Comparison of ENCODE assay signal across 19 mouse cellular contexts in the genomic region with DNA sequence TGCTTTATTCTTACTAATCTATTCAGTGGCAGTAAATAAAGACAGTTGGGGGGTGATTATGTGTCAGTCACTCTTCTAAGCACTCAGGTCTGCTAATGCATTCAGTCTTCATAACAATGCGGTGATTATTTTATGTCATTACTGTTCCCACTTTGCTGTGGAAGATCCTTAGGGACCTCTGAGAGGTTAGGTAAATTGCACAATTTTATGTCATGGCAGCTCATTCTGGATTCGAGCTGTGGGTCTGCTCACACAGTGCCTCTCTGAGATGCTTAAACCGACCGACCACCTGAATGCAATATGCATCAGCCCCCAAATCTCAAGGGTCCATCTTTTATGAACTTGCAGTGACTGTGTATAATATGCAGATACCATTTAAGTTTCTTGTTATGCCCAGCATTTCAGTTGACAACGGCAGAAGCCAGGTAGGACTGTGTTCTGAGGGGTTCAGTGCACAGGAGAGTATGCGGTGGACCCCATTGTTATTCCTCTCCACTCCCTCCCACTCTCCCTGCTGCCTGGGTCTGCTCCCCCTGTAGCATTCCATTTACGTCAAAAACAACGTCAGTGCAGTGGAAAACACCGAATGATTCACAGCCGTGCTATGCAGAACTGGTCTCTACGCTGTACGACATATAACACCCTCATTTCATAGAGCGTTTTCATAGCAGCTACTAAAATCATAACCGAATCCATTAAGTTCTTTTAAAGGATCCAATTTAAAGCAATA.
A peak's percentile ranks its signal among the peaks of the same experiment; 100 is the strongest.
DNase-seq lines count a peak whose midpoint lies in the region; ATAC-seq and TF ChIP-seq lines count a peak whose summit lies in the region.
"Had no signal": no experiment of that assay in that cellular context is flagged by ENCODE, and none has a peak within 500 bp of the region (broad histone marks: within the 10 kb centered on the region; RNA-seq: fewer than 3 reads in every experiment).

No protein-coding gene starts in this region.

- no peak overlapping the region for H3K4me3 ChIP-seq in forebrain, embryonic 13.5 days
- no peak overlapping the region for H3K4me3 ChIP-seq in forebrain, embryonic 11.5 days (ENCODE audit: low read depth, low read length)
- no peak overlapping the region for H3K4me3 ChIP-seq in midbrain, embryonic 12.5 days
- H3K4me3 ChIP-seq in midbrain, postnatal 0 days (ENCODE audit: low read depth, low read length): no peak overlapping the region
- H3K4me3 ChIP-seq in forebrain, embryonic 15.5 days: no peak overlapping the region
- no peak overlapping the region for H3K4me3 ChIP-seq in neural tube, embryonic 13.5 days
- no peak overlapping the region for H3K4me3 ChIP-seq in liver, postnatal 0 days (ENCODE audit: low read depth, low read length)
- H3K4me3 ChIP-seq: heart, embryonic 13.5 days; limb, embryonic 15.5 days; liver, embryonic 15.5 days had no signal

- no peak for DNase-seq in forebrain, embryonic 11.5 days (ENCODE audit: low spot score)
- DNase-seq in midbrain, postnatal 0 days (ENCODE audit: low spot score): no peak
- DNase-seq in kidney, adult 18-20 months: no peak
- no peak for DNase-seq in liver, postnatal 0 days
- DNase-seq: cerebellum, adult 2 months; gastrocnemius, postnatal 10 days; heart, adult 18-20 months; heart, postnatal 36 days; kidney, postnatal 36 days; right cerebral cortex, postnatal 25 days; thymus, adult 18-20 months had no signal

- H3K36me3 ChIP-seq in forebrain, embryonic 13.5 days (ENCODE audit: poor library complexity, severe bottlenecking): peaks cover 8% of the 10 kb centered on the region
- H3K36me3 ChIP-seq in forebrain, embryonic 11.5 days (ENCODE audit: control insufficient read depth, insufficient read depth, low read length): no peaks in the 10 kb centered on the region
- no peaks in the 10 kb centered on the region for H3K36me3 ChIP-seq in midbrain, embryonic 12.5 days
- H3K36me3 ChIP-seq in midbrain, postnatal 0 days (ENCODE audit: insufficient read depth, low read length): no peaks in the 10 kb centered on the region
- peaks cover 5% of the 10 kb centered on the region; the same call in 1 of the 2 replicates for H3K36me3 ChIP-seq in forebrain, embryonic 15.5 days
- 0 out of 2 replicates have a peak, but pooled peaks cover 4% of the 10 kb centered on the region for H3K36me3 ChIP-seq in neural tube, embryonic 13.5 days
- no peaks in the 10 kb centered on the region; the same call in 1 of the 2 replicates for H3K36me3 ChIP-seq in liver, postnatal 0 days (replicated peaks; ENCODE audit: insufficient read depth, low read length)
- H3K36me3 ChIP-seq: limb, embryonic 15.5 days; liver, embryonic 15.5 days had no signal

- WGBS in forebrain, embryonic 13.5 days: 70% methylated on average over 14 of the region's 14 CpGs
- WGBS in forebrain, embryonic 11.5 days: 83% methylated on average over 14 of the region's 14 CpGs
- WGBS in midbrain, embryonic 12.5 days: 77% methylated on average over 14 of the region's 14 CpGs
- 67% methylated on average over 14 of the region's 14 CpGs for WGBS in midbrain, postnatal 0 days
- 74% methylated on average over 14 of the region's 14 CpGs for WGBS in forebrain, embryonic 15.5 days
- whole genome bisulfite sequencing in neural tube, embryonic 13.5 days: 59% methylated on average over 14 of the region's 14 CpGs
- WGBS in liver, postnatal 0 days (ENCODE audit: insufficient replicate concordance): 86% methylated on average over 14 of the region's 14 CpGs

- no peaks in the 10 kb centered on the region for H3K4me1 ChIP-seq in forebrain, embryonic 13.5 days
- H3K4me1 ChIP-seq in forebrain, embryonic 11.5 days (replicated peaks; ENCODE audit: control insufficient read depth, insufficient read depth, low read length): no peaks in the 10 kb centered on the region
- H3K4me1 ChIP-seq in midbrain, embryonic 12.5 days: no peaks in the 10 kb centered on the region
- H3K4me1 ChIP-seq in midbrain, postnatal 0 days (ENCODE audit: insufficient read depth, low read length): no peaks in the 10 kb centered on the region
- no peaks in the 10 kb centered on the region for H3K4me1 ChIP-seq in forebrain, embryonic 15.5 days
- H3K4me1 ChIP-seq in neural tube, embryonic 13.5 days (replicated peaks): peaks cover 5% of the 10 kb centered on the region; the same call in 1 of the 2 replicates
- H3K4me1 ChIP-seq in liver, postnatal 0 days (ENCODE audit: insufficient read depth): peaks cover 3% of the 10 kb centered on the region; the same call in 1 of the 2 replicates
- H3K4me1 ChIP-seq: heart, embryonic 13.5 days; liver, embryonic 15.5 days had no signal

- no peak overlapping the region for H3K9ac ChIP-seq in forebrain, embryonic 13.5 days
- H3K9ac ChIP-seq in forebrain, embryonic 11.5 days (ENCODE audit: low read length): no peak overlapping the region
- H3K9ac ChIP-seq in midbrain, embryonic 12.5 days (replicated peaks): no peak overlapping the region
- H3K9ac ChIP-seq in midbrain, postnatal 0 days (replicated peaks; ENCODE audit: low read length, poor library complexity, severe bottlenecking): no peak overlapping the region
- no peak overlapping the region for H3K9ac ChIP-seq in forebrain, embryonic 15.5 days (replicated peaks)
- no peak overlapping the region for H3K9ac ChIP-seq in neural tube, embryonic 13.5 days
- no peak overlapping the region for H3K9ac ChIP-seq in liver, postnatal 0 days (replicated peaks)
- H3K9ac ChIP-seq: heart, embryonic 13.5 days; limb, embryonic 15.5 days; liver, embryonic 15.5 days had no signal

- no peak overlapping the region for H3K4me2 ChIP-seq in forebrain, embryonic 13.5 days
- no peak overlapping the region for H3K4me2 ChIP-seq in forebrain, embryonic 11.5 days (ENCODE audit: low read depth, low read length, severe bottlenecking)
- no peak overlapping the region for H3K4me2 ChIP-seq in midbrain, embryonic 12.5 days (replicated peaks)
- no peak overlapping the region for H3K4me2 ChIP-seq in midbrain, postnatal 0 days (ENCODE audit: low read depth, low read length, poor library complexity, severe bottlenecking)
- no peak overlapping the region for H3K4me2 ChIP-seq in forebrain, embryonic 15.5 days (replicated peaks)
- peak overlapping the region; percentile 4 for H3K4me2 ChIP-seq in neural tube, embryonic 13.5 days
- no peak overlapping the region for H3K4me2 ChIP-seq in liver, postnatal 0 days (ENCODE audit: low read depth, low read length)
- H3K4me2 ChIP-seq: heart, embryonic 13.5 days; limb, embryonic 15.5 days; liver, embryonic 15.5 days had no signal

- no peaks in the 10 kb centered on the region for H3K9me3 ChIP-seq in forebrain, embryonic 13.5 days (replicated peaks)
- H3K9me3 ChIP-seq in forebrain, embryonic 11.5 days (ENCODE audit: control insufficient read depth, low read length): no peaks in the 10 kb centered on the region
- H3K9me3 ChIP-seq in midbrain, embryonic 12.5 days: no peaks in the 10 kb centered on the region
- H3K9me3 ChIP-seq in midbrain, postnatal 0 days (ENCODE audit: low read length): no peaks in the 10 kb centered on the region
- no peaks in the 10 kb centered on the region for H3K9me3 ChIP-seq in forebrain, embryonic 15.5 days
- no peaks in the 10 kb centered on the region for H3K9me3 ChIP-seq in neural tube, embryonic 13.5 days
- H3K9me3 ChIP-seq in liver, postnatal 0 days (ENCODE audit: low read length): no peaks in the 10 kb centered on the region
- H3K9me3 ChIP-seq: heart, embryonic 13.5 days; limb, embryonic 15.5 days; liver, embryonic 15.5 days had no signal

- no peak for TF ChIP-seq EP300 in liver, postnatal 0 days (IDR thresholded peaks at IDR 0.05; ENCODE audit: low read depth)

- no peaks in the 10 kb centered on the region for H3K27me3 ChIP-seq in forebrain, embryonic 13.5 days
- H3K27me3 ChIP-seq in forebrain, embryonic 11.5 days (ENCODE audit: control insufficient read depth, insufficient read depth, low read length): no peaks in the 10 kb centered on the region
- no peaks in the 10 kb centered on the region for H3K27me3 ChIP-seq in midbrain, embryonic 12.5 days
- H3K27me3 ChIP-seq in midbrain, postnatal 0 days (ENCODE audit: insufficient read depth, low read length): no peaks in the 10 kb centered on the region
- H3K27me3 ChIP-seq in forebrain, embryonic 15.5 days: no peaks in the 10 kb centered on the region
- no peaks in the 10 kb centered on the region for H3K27me3 ChIP-seq in neural tube, embryonic 13.5 days
- no peaks in the 10 kb centered on the region for H3K27me3 ChIP-seq in liver, postnatal 0 days (ENCODE audit: insufficient read depth, low read length)
- H3K27me3 ChIP-seq: heart, embryonic 13.5 days; limb, embryonic 15.5 days; liver, embryonic 15.5 days had no signal

- peak overlapping the region; percentile 32; the same call in 1 of the 2 replicates for H3K27ac ChIP-seq in forebrain, embryonic 13.5 days
- no peak overlapping the region for H3K27ac ChIP-seq in forebrain, embryonic 11.5 days (ENCODE audit: low read depth, low read length)
- H3K27ac ChIP-seq in midbrain, embryonic 12.5 days (replicated peaks): no peak overlapping the region
- no peak overlapping the region for H3K27ac ChIP-seq in midbrain, postnatal 0 days (ENCODE audit: low read depth, low read length)
- peak overlapping the region; percentile 43; the same call in 1 of the 2 replicates for H3K27ac ChIP-seq in forebrain, embryonic 15.5 days (replicated peaks)
- peak overlapping the region; percentile 6; the same call in 1 of the 2 replicates for H3K27ac ChIP-seq in neural tube, embryonic 13.5 days (replicated peaks)
- no peak overlapping the region for H3K27ac ChIP-seq in liver, postnatal 0 days (ENCODE audit: low read depth)
- H3K27ac ChIP-seq: heart, embryonic 13.5 days; limb, embryonic 15.5 days; liver, embryonic 15.5 days had no signal

- no peak for TF ChIP-seq CTCF in midbrain, postnatal 0 days (IDR thresholded peaks at IDR 0.05)
- TF ChIP-seq CTCF in liver, postnatal 0 days (IDR thresholded peaks at IDR 0.05; ENCODE audit: low read depth): no peak

- ATAC-seq in forebrain, embryonic 13.5 days: peak; percentile 58
- no peak for ATAC-seq in forebrain, embryonic 11.5 days (replicated peaks; ENCODE audit: low FRiP score)
- peak; percentile 66; the same call in 1 of the 2 replicates for ATAC-seq in midbrain, embryonic 12.5 days (ENCODE audit: low FRiP score, low read depth)
- ATAC-seq in midbrain, postnatal 0 days (ENCODE audit: low FRiP score): no peak
- 0 out of 2 replicates have a peak, but pooled peaks have one; percentile 23 for ATAC-seq in forebrain, embryonic 15.5 days (replicated peaks)
- ATAC-seq in neural tube, embryonic 13.5 days (ENCODE audit: low read depth): peak; percentile 72; the same call in 1 of the 2 replicates
- no peak for ATAC-seq in liver, postnatal 0 days
- ATAC-seq: lung, postnatal 0 days had no signal

Comparison
In these comparisons a context has a peak if more than half of its experiments do, and no peak if none do; other contexts are left out.
1. ATAC-seq: peak in forebrain, embryonic 13.5 days (single experiment), midbrain, embryonic 12.5 days (single experiment), forebrain, embryonic 15.5 days (single experiment) and neural tube, embryonic 13.5 days (single experiment); none in forebrain, embryonic 11.5 days (single experiment), midbrain, postnatal 0 days (single experiment) and liver, postnatal 0 days (single experiment).
2. H3K27ac ChIP-seq: peak in forebrain, embryonic 13.5 days (single experiment), forebrain, embryonic 15.5 days (single experiment) and neural tube, embryonic 13.5 days (single experiment); none in forebrain, embryonic 11.5 days (single experiment), midbrain, embryonic 12.5 days (single experiment), midbrain, postnatal 0 days (single experiment) and liver, postnatal 0 days (single experiment).